Mouse (Mus musculus) thymus, postnatal 25 days (tissue): ENCODE measurements around the gene Mt2.
A peak's percentile ranks its signal among the peaks of the same experiment; 100 is the strongest.

ENCODE experiments used
- DNase-seq: peaks from one replicate; pipeline ENCODE4 v3.0.0; 2022

Gene Mt2

DNA sequence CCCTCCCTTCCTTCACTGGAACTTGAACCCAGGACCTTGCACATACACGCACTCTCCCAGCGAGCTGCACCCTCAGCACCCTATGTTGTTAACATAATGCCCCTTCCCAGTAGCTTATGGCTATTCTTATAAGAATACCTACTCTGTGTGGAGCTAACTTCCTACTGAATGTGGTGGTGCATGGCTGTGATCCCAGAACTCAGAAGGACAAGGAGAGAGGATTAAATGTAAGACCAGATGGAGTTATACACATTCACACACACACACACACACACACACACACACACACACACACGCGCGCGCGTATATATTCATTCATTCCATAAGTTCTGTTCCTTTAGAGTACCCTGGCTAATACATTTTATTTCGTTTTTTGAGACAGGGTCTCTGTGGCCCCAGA lies 33.8 kb downstream of the Mt2 start:
- no peak for DNase-seq

DNA sequence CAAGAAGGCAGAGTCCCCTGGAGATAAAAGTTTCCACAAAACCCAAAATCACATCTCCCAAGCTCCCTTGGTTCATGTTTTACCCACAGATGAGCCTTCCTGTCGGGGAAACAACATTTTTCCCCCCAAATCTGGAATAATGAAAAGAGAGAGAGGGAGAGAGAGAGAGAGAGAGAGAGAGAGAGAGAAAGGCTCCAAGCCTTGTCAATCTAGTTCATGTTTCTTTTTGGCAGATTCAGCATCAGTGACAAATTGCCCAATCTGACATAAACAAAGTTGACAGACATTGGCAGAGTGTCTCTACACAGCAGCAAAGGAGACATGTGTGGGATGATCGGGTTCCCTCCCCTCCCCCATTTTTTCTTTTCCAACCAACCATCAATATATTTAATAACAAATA lies 35.0 kb downstream of the Mt2 start:
- no peak for DNase-seq

DNA sequence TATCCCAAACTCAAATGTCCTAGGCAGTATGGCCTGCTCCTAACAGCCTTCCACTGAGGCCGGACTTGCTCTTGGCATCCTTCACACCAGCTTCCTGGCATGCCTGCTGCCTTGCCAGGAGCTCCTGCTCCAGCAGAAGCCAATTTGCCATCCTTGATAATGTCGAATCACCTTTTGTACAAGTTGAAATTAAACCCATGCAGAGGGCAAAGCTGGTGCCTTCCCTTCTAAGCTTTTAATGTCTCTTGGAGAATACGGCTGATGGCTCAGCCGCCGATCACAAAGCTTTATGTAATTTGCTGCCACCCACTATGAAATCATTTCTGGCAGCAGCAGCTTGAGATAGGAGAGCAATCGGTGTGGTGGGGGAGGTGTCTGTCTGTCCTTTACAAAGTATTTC lies 37.2 kb downstream of the Mt2 start:
- no peak for DNase-seq

DNA sequence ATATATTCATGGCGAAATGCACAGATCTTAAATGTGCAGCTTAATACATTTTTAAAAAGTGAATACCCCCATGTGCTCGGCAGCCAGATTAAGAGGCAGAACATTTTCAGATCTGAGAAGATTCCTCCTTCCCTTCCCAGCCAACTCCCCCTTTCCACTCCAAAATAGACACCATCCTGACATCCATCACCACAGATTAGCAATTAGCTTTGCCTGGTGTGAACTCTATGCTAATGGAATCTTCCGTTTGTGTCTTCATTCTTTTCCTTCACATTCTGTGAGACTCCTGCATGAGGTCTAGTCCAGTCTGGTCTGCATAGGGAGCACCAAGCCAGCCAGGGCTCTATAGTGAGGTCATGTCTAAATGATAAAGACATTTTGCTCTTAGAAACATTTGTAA lies 37.8 kb downstream of the Mt2 start:
- no peak for DNase-seq

DNA sequence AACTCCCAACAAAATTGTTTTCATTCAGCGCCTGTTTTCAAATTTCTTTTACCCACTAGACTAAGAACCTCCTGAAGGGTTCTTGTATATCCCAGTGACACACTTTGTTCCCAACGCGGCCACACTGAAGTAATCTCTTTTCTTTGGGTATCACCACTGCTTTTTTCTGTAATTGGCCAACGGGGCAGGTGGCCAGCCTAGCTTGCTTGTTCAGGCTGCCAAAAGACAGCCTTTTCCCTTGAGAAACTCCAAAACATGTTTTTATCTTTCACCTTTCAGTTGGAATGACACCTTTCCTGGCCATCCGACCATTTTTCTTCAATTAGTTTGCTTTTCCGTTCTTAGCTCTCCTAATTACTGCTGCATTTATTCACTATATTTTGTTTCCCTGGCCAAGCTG lies 41.4 kb downstream of the Mt2 start:
- DNase-seq = no peak

DNA sequence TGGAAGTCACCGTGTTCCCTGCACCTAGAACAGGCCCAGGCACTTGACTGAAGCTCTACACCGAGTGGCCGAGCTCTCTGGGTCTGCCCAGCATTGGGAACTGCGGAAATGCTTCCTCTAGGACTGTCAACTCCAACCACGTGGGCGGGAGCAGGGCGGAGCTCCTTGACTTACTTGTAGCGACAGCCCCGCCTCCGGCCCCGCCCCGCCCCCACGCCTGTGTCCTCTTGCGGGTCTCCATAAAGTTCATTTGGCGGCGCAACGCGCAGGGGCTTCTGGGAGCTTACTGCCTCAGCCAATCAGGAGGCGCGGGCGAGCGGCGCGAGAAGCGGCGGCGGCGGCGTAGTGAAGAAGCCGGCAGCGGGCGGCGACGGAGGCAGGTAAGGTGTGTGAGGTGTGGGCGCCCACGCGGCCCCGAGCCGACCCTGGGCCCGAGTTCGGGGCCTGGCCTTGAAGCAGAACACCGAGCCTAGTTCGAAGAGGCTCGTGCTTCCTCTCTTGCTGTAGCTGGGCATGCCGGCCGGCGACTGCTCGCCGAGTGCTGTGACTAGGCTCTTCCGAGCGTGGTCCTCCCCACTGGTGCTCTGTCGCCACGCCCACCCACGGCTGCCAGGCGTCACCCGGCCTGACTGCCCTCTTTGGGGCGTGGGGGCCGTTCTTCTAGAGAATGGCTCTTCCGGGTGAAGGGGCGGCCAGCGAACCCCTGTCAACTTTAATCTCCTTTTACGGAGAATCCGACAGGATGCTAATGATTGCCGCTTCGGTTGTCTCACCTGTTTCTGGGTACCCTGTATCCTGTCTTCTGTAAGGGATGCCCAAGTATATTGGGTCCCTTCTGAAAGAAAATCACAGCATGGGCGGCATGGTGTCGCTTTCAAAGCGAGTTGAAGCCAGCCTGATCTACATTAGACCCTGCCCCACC lies 42.0 kb downstream of the Mt2 start, which contains the start of gene Nup93:
Nup93 (plus strand) TSS at position 313 of the 922 bp plus-strand sequence.
- peak; percentile 93 for DNase-seq
